Comparison of ENCODE assay signal across 16 mouse cellular contexts in the genomic region with DNA sequence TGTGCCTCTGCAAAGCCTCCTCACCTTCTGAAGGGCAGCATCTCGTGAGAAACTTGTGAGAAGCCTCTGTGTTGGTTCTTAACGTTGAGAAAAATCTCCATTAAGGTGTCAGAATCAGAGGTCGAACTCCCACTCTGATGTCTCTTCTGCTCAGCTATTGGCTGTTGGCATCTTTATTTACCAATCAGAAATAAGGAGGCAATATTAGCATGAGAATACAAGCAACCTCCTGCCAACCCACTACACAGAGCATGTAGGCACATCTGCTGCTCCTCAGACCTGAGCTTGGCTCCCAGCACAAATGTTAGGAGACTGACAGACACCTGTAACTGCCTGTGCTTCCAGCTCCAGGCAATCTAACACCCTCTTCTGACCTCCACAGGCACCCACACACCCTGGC.
"Had no signal": no experiment of that assay in that cellular context is flagged by ENCODE, and none has a peak within 500 bp of the region (broad histone marks: within the 10 kb centered on the region; RNA-seq: fewer than 3 reads in every experiment).

No protein-coding gene starts in this region.

- H3K4me1 ChIP-seq: neural tube, embryonic 12.5 days; neural tube, embryonic 13.5 days; neural tube, embryonic 15.5 days had no signal

- H3K36me3 ChIP-seq: neural tube, embryonic 12.5 days; neural tube, embryonic 13.5 days; neural tube, embryonic 15.5 days; stomach, embryonic 15.5 days had no signal

- H3K9me3 ChIP-seq: neural tube, embryonic 12.5 days; neural tube, embryonic 13.5 days; neural tube, embryonic 15.5 days; stomach, embryonic 15.5 days had no signal

- H3K27ac ChIP-seq: neural tube, embryonic 12.5 days; neural tube, embryonic 13.5 days; neural tube, embryonic 15.5 days; stomach, embryonic 15.5 days; stomach, postnatal 0 days had no signal

- H3K27me3 ChIP-seq: neural tube, embryonic 12.5 days; neural tube, embryonic 13.5 days; neural tube, embryonic 15.5 days; stomach, embryonic 15.5 days had no signal

- DNase-seq: right cerebral cortex, adult 18-20 months; right cerebral cortex, postnatal 14 days; right cerebral cortex, postnatal 25 days; right cerebral cortex, postnatal 4 days; spleen, adult 18-20 months; thymus, adult 18-20 months; thymus, adult 2 months; thymus, postnatal 14 days; thymus, postnatal 25 days; thymus, postnatal 36 days; thymus, postnatal 4 days had no signal

- H3K4me3 ChIP-seq: neural tube, embryonic 12.5 days; neural tube, embryonic 13.5 days; neural tube, embryonic 15.5 days; stomach, embryonic 15.5 days had no signal
